Mouse (Mus musculus) heart, embryonic 14.5 days (tissue): Measurements from ENCODE around the gene Rtp4. TPM values are rescaled to one million over a fixed set of nuclear protein-coding genes. Genes with fewer than 3 reads are reported as not detected.

ENCODE experiments used
- ATAC-seq: fragments of 200-750 bp; cut with Nextera tagmentation; 2 replicates; pipeline ENCODE4 v1.8.0; 2017; ENCODE audit warnings: low read depth, moderate TSS enrichment; ENCODE audit not compliant: insufficient number of reproducible peaks, insufficient read depth, low FRiP score
- H3K27ac ChIP-seq, 2 experiments: fragments of 200-500 bp in 1 of 2; fragments of 300-500 bp in 1 of 2; sonication (generic) in 1 of 2; replicated peaks in 1 of 2; 2 replicates each; pipeline ENCODE4 v1.5.1; 2012 to 2014; ENCODE audit warnings: low read depth in 2 of 2, low read length in 2 of 2, control low read depth in 1 of 2, mild to moderate bottlenecking in 1 of 2, mixed read lengths in 1 of 2; ENCODE audit not compliant: control insufficient read depth in 1 of 2, insufficient read depth in 1 of 2
- H3K27me3 ChIP-seq: fragments of 300-500 bp; sonication (generic); 2 replicates; pipeline ENCODE4 v1.6.1; 2014; ENCODE audit warnings: mild to moderate bottlenecking, low read length, control low read depth; ENCODE audit not compliant: control insufficient read depth, insufficient read depth
- H3K36me3 ChIP-seq: fragments of 300-500 bp; sonication (generic); 2 replicates; pipeline ENCODE4 v1.6.1; 2014; ENCODE audit warnings: mild to moderate bottlenecking, control low read depth, low read length, mixed read lengths; ENCODE audit not compliant: control insufficient read depth, insufficient read depth
- H3K4me1 ChIP-seq, 2 experiments: fragments of 200-500 bp in 1 of 2; fragments of 300-500 bp in 1 of 2; sonication (generic) in 1 of 2; 2 replicates each; pipeline ENCODE4 v1.6.1; 2012 to 2014; ENCODE audit warnings: low read length in 2 of 2, control low read depth in 1 of 2, mixed read lengths in 1 of 2; ENCODE audit not compliant: control insufficient read depth in 2 of 2, insufficient read depth in 2 of 2
- H3K4me2 ChIP-seq: fragments of 300-500 bp; sonication (generic); 2 replicates; pipeline ENCODE4 v1.6.1; 2014; ENCODE audit warnings: mild to moderate bottlenecking, low read length
- H3K4me3 ChIP-seq, 2 experiments: fragments of 200-500 bp in 1 of 2; fragments of 300-500 bp in 1 of 2; sonication (generic) in 1 of 2; 2 replicates each; pipeline ENCODE4 v1.5.1; 2012 to 2014; ENCODE audit warnings: low read length in 2 of 2, mild to moderate bottlenecking in 2 of 2, control low read depth in 1 of 2, low read depth in 1 of 2, moderate library complexity in 1 of 2; ENCODE audit not compliant: control insufficient read depth in 1 of 2, insufficient read depth in 1 of 2
- H3K9ac ChIP-seq: fragments of 300-500 bp; sonication (generic); 2 replicates; pipeline ENCODE4 v1.6.1; 2014; ENCODE audit warnings: mild to moderate bottlenecking, low read length
- H3K9me3 ChIP-seq: fragments of 300-500 bp; sonication (generic); 2 replicates; pipeline ENCODE4 v1.6.1; 2016; ENCODE audit warnings: low read length, control low read depth; ENCODE audit not compliant: control insufficient read depth
- WGBS: fragments of 180-500 bp; shearing (Covaris S2); extraction: QIAGEN DNeasy Blood & Tissue Kit; methylation state at CpG from one replicate; pipeline ENCODE4 v1.1.7; 2014; 5-methylcytosine and 5-hydroxymethylcytosine counted together
- polyA plus RNA-seq: library from polyadenylated mRNA; unstranded; fragments of >200 nt; fragmentation: Nextera tagmentation; extraction: Ambion mirVana; gene quantifications from 2 replicates; pipeline ENCODE4 v1.2.1, GENCODE M21; 2014

Rtp4 gene
- 7.8 and 9.5 TPM in 2 replicates for polyA plus RNA-seq

DNA sequence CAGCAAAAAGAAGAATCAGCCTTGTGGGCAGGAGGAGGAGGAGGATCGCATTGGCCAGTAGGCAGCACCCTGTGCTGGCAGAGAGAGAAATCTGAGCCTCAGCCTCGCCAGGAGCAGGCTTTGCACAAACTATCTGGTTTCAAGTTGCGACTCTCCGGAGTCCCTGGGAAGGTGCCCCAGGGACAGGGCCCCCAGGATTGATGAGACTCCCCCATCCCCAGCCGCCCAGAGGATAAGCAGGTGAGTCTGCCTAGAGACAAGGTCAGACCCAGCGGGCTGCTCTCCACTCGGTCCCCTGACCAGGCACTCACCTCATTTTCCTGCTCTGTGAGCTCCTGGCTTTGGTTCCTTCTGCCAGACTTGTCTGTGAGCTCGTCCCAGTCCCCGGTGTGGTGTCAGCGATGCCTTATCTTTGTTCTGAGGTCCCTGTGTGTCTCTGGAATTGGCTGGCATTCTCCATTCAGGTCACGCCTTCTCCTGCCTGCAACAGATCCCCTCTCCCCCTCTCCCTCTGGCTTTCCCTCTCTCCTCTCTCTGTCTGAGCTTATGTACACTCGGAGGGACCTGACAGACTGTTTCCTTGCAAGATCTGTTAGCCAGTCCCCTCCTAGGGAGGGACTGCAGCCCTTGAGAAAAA, at the start of gene Rtp4, which contains the start of gene Masp1:
Gene Rtp4, plus strand, starts transcription at position 57 of the 637 bp plus-strand sequence.
Gene Masp1, minus strand, starts transcription at position 581 of the 637 bp plus-strand sequence.
- Histone ChIP-seq H3K4me3 (peak within 1 kb of the TSS; percentile 36 to 45), H3K27ac (peak within 1 kb of the TSS; percentile 37 to 86), H3K4me1 (peaks cover 24 to 59% of the 10 kb centered on the region in 2 experiments), H3K9ac (peak within 1 kb of the TSS; percentile 75), H3K9me3 (no peaks in the 10 kb centered on the region), H3K36me3 (no peaks in the 10 kb centered on the region), H3K27me3 (no peaks in the 10 kb centered on the region), H3K4me2 (peak within 1 kb of the TSS; percentile 77)
- ATAC-seq, result peak; percentile 29; the same call in 1 of the 2 replicates
- under 1% methylated on average over 12 of the region's 12 CpGs for WGBS

DNA sequence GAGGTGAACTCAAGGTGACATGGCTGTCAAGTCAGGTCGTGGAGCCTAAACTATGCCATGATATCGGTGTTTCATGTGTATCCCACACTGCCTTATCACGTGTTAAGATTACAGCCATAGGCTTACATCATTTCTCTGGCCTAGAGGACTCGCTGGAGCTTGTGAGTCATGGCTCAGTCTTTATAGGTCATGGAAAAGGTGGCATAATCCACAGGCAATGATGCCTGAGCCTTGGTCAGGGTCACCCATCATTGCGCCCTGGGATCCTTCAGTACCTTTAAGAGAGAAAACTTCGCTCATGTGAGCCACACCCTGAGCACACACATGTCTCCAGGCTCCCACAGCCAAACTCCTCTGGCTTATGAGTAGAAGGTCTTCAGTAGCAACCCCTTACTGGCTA, 48.5 kb upstream of the Rtp4 start:
- Histone ChIP-seq H3K9ac (no peak overlapping the region), H3K27me3 (no peaks in the 10 kb centered on the region), H3K9me3 (no peaks in the 10 kb centered on the region), H3K4me3 (no peak overlapping the region), H3K36me3 (no peaks in the 10 kb centered on the region), H3K4me1 (peaks cover 3 to 4% of the 10 kb centered on the region in 2 experiments; a peak in 1 of 4 replicates), H3K27ac (no peak overlapping the region), H3K4me2 (no peak overlapping the region)
- 65% methylated on average over 6 of the region's 6 CpGs for WGBS
- ATAC-seq, result no peak

DNA sequence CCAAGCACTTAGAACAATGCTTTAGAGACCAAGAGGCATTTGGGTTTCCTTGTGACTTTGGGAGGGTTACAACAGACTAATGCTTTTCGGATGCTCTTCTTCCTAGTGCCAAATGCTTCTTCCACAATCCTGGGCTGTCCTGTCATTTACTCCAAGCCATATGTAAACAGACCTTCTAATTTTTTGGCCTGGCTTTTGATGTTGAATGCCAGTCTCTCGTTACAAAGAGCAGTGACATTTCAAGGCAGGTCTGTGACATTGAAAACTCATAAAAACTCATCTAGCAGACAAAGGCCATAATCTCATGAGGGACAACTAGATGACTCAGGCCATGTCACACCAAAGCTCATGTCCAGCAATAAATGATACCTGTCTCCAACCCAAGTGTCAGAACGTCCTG, 48.0 kb upstream of the Rtp4 start:
- no peak overlapping the region for H3K9ac ChIP-seq
- WGBS, result 60% methylated on average over 3 of the region's 3 CpGs
- no peaks in the 10 kb centered on the region for H3K9me3 ChIP-seq
- H3K27me3 ChIP-seq, result no peaks in the 10 kb centered on the region
- no peak overlapping the region for H3K27ac ChIP-seq
- H3K4me2 ChIP-seq, result no peak overlapping the region
- no peak for ATAC-seq
- H3K36me3 ChIP-seq, result no peaks in the 10 kb centered on the region
- peaks cover 3 to 4% of the 10 kb centered on the region in 2 experiments; a peak in 1 of 4 replicates for H3K4me1 ChIP-seq
- no peak overlapping the region for H3K4me3 ChIP-seq

DNA sequence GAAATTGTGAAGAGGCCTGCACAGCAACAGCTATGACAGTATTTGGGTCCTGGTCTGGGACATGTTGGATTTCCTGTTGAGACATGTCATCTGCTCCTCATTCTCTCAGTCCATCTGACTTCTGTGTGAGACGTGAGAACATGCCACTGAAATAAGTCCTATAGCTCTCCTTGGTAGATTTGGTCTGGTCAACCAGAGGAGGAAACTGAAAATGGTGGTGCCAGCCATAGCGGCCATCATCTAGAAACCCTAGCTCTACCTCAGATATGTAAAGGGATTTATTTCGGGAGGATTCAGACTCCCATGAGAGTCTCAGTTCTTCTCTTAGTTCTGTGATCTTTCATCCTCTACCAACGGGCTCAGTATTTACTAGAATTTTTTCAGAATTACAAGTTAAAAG, 44.4 kb upstream of the Rtp4 start:
- Histone ChIP-seq H3K9ac (no peak overlapping the region), H3K4me1 (no peaks in the 10 kb centered on the region), H3K9me3 (no peaks in the 10 kb centered on the region), H3K27me3 (no peaks in the 10 kb centered on the region), H3K4me3 (no peak overlapping the region), H3K27ac (no peak overlapping the region), H3K36me3 (no peaks in the 10 kb centered on the region), H3K4me2 (no peak overlapping the region)
- 86% methylated on average over 4 of the region's 4 CpGs for WGBS
- no peak for ATAC-seq

DNA sequence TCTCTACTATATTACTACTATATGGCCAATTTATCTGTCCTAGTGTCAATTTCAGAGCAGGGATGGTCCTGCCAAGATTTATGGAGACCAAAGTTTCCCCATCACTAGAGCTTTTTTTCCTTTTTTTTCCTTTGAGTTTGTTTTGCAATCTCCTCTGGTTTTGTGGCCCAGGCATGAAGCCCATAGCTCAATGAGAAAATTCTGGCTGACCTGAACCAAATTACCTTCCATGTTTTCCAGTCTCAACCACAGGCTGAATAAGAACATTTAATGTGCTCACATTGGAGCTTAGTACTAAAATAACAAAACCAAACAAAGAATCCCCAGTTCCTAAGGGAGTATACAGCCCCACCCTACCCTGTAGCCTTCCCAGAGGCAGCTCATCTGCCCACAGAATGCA, 43.5 kb upstream of the Rtp4 start:
- Histone ChIP-seq H3K9ac (no peak overlapping the region), H3K9me3 (no peaks in the 10 kb centered on the region), H3K36me3 (no peaks in the 10 kb centered on the region), H3K27ac (no peak overlapping the region), H3K4me3 (no peak overlapping the region), H3K4me2 (no peak overlapping the region), H3K4me1 (no peaks in the 10 kb centered on the region), H3K27me3 (no peaks in the 10 kb centered on the region)
- no peak for ATAC-seq

DNA sequence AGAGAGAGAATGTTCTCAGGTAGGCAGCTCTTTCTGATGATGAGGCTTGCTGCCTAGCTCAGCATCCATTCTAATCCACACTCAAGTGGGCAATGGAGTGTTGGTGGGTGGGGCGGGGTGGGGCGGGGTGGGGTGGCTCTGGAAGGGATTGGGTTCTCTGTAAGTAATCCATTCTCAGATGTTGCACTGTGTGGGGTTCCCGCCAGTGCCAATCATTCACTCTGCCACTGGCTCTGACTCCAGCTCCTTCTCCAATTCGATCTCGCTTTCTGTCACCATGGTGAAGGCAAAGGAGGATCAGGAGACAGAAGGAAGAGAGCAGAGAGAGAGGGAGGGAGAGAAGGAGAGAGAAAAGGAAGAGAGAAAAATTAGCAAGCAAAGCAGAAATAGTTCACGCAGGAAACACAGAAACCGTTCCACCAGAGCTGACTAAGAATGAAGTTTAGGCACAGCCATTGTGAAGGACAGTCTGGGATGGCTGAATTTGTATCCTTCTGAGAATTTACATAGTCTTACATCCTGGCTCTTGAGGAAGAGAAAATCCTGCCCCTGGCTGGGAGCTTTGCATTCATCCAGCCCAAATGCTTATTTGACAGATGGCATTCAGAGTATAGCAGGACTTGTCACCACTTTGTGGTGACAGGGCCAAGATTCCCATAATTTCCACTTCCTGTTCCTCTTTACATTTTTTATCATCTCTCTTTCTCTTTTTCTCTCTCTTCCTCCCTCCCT, 40.1 kb upstream of the Rtp4 start:
- no peak overlapping the region for H3K27ac ChIP-seq
- no peak overlapping the region for H3K9ac ChIP-seq
- 72% methylated on average over 7 of the region's 7 CpGs for WGBS
- no peak for ATAC-seq
- H3K27me3 ChIP-seq, result no peaks in the 10 kb centered on the region
- no peak overlapping the region for H3K4me2 ChIP-seq
- H3K4me3 ChIP-seq, result no peak overlapping the region
- H3K9me3 ChIP-seq, result no peaks in the 10 kb centered on the region
- no peaks in the 10 kb centered on the region for H3K36me3 ChIP-seq
- H3K4me1 ChIP-seq, result no peaks in the 10 kb centered on the region

DNA sequence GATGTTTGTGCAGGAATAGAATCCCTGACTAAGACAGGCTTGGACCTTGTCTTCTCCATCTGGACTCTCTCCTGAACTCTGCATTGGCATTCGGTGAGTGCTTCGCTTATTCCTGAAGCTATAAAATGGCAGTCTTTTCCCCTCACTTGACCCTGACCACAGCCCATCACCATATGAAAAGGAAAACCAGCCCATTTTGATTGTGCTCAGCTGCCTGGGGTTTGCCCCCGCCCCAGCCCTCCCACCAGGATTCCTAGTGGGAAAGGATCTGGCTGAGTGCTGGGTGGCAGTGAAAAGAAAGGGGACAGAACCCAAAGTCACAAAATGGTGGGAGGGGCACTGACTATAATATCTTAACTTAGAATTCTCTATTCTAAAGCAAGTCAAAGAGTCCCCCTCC, 37.9 kb upstream of the Rtp4 start:
- no peak for ATAC-seq
- Histone ChIP-seq H3K4me2 (no peak overlapping the region), H3K27me3 (no peaks in the 10 kb centered on the region), H3K27ac (no peak overlapping the region), H3K4me1 (no peaks in the 10 kb centered on the region), H3K36me3 (peaks cover 5% of the 10 kb centered on the region; the same call in 1 of the 2 replicates), H3K9me3 (no peaks in the 10 kb centered on the region), H3K9ac (no peak overlapping the region), H3K4me3 (no peak overlapping the region)
- 89% methylated on average over 3 of the region's 3 CpGs for WGBS
